In the genomic region with DNA sequence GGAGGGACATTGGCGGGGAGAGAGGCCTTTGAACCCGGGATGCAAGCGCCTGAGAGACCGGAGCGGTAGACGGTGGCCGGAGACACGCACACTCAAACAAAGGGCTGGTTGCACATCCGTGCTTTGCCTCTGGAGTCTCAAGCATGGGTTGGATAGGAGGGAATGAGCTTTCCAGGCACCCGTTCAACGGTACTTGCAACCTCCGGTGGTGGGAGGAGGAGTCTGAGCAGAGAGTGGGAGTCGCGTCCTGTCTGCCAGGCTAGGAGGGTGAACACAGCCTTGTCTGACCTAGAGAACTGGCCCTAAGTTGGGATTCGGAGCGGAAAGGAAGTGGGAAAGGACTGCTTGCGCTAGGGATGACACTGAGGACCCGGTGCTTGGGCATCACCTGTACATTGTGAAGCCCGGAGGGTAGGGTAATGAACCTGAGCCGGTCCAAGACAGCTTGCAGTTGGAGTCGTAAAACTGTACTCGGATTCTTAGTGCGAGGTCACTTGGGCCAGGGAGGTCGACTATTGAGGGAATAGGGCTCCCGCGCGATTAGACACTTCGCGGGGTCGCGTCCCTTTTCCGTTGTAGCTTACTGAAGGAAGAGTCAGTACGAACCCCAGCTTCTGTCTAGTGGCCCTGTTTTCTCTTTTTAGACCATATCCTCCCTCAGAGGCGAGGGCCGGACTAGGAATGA, we compare ENCODE assay signal across 7 mouse cellular contexts. TPM values are rescaled to one million over a fixed set of nuclear protein-coding genes. Genes with fewer than 3 reads are reported as not detected.
DNase-seq lines count a peak whose midpoint lies in the region; ATAC-seq and TF ChIP-seq lines count a peak whose summit lies in the region.

No protein-coding gene starts in this region.

- H3K4me3 ChIP-seq in hindbrain, embryonic 16.5 days (ENCODE audit: low read length), result peak overlapping the region; percentile 86
- peak overlapping the region; percentile 74 for H3K4me3 ChIP-seq in left cerebral cortex, adult 2 months

- no peak for TF ChIP-seq CTCF in left cerebral cortex, adult 2 months (IDR thresholded peaks at IDR 0.05)

- peaks cover 37% of the 10 kb centered on the region for H3K4me1 ChIP-seq in hindbrain, embryonic 16.5 days (ENCODE audit: control insufficient read depth, insufficient read depth, low read depth, low read length)

- intact Hi-C loops in left cerebral cortex, adult 2 months (cut with DNase I), result loop anchor here (2.0 to 5.0 kb wide), 2 partner anchors 143 to 286 kb away; a partner anchor contains a TSS

- H3K27ac ChIP-seq in hindbrain, embryonic 16.5 days (ENCODE audit: low read depth, low read length), result peak overlapping the region; percentile 97
- peak overlapping the region; percentile 97 for H3K27ac ChIP-seq in left cerebral cortex, adult 2 months

- H3K4me2 ChIP-seq in hindbrain, embryonic 16.5 days (ENCODE audit: low read length), result peak overlapping the region; percentile 73

- H3K9me3 ChIP-seq in hindbrain, embryonic 16.5 days (ENCODE audit: control insufficient read depth, low read length), result no peaks in the 10 kb centered on the region

- H3K36me3 ChIP-seq in hindbrain, embryonic 16.5 days (ENCODE audit: control insufficient read depth, insufficient read depth, low read length), result peaks cover 11% of the 10 kb centered on the region

- H3K9ac ChIP-seq in hindbrain, embryonic 16.5 days (ENCODE audit: low read depth, low read length), result peak overlapping the region; percentile 95

- no peaks in the 10 kb centered on the region for H3K27me3 ChIP-seq in hindbrain, embryonic 16.5 days (replicated peaks; ENCODE audit: control insufficient read depth, insufficient read depth, low read length)

- under 1% methylated on average over 35 of the region's 35 CpGs for WGBS in hindbrain, embryonic 16.5 days

- DNase-seq in adrenal gland, adult 2 months, result peak; percentile 84
- DNase-seq in gastrocnemius, adult 18-20 months (ENCODE audit: low spot score), result peak; percentile 39
- DNase-seq in left cerebral cortex, adult 2 months (ENCODE audit: extremely low spot score in 1 of 2, low spot score in 2 of 2), result peak; percentile 77 to 78
- DNase-seq in lung, postnatal 36 days, result peak; percentile 80
- peak; percentile 65 for DNase-seq in right cerebral cortex, postnatal 14 days

- ATAC-seq in common myeloid progenitor, adult 5-6 weeks (replicated peaks; ENCODE audit: low read depth, poor library complexity, severe bottlenecking), result peak; percentile 48
- peak; percentile 66 for ATAC-seq in hindbrain, embryonic 16.5 days

RNA-seq across cellular contexts. Expression of a gene that starts 0.8 kb away (rescaled TPM):
- 1,000 to 10,000 TPM in 1 of 2 experiments, 100 to 1,000 TPM in 1; 745 to 1,239 TPM for total RNA-seq in adrenal gland, adult 2 months (2021)
- polyA plus RNA-seq in adrenal gland, adult 2 months (2012; rRNA removed), result 203 and 332 TPM in 2 replicates
- total RNA-seq in common myeloid progenitor, adult 5-6 weeks (2017), result 20.5 and 32.9 TPM in 2 replicates
- total RNA-seq in gastrocnemius, adult 18-20 months (2021), result 1 to 10 TPM; 4.1 to 6.2 TPM
- 169 and 177 TPM in 2 replicates for polyA plus RNA-seq in hindbrain, embryonic 16.5 days (2015; fragmentation: Nextera tagmentation; extraction: Ambion mirVana)
- 100 to 1,000 TPM; 181 to 201 TPM for total RNA-seq in left cerebral cortex, adult 2 months (2021)

RNA-seq across cellular contexts. Expression of a gene that starts 20.4 kb away (rescaled TPM):
- total RNA-seq in adrenal gland, adult 2 months (2021), result 100 to 1,000 TPM; 180 to 185 TPM
- 81.8 and 98.2 TPM in 2 replicates for polyA plus RNA-seq in adrenal gland, adult 2 months (2012; rRNA removed)
- total RNA-seq in common myeloid progenitor, adult 5-6 weeks (2017), result 171 and 202 TPM in 2 replicates
- 10 to 100 TPM; 83.7 to 89.8 TPM for total RNA-seq in gastrocnemius, adult 18-20 months (2021)
- 281 and 311 TPM in 2 replicates for polyA plus RNA-seq in hindbrain, embryonic 16.5 days (2015; fragmentation: Nextera tagmentation; extraction: Ambion mirVana)
- total RNA-seq in left cerebral cortex, adult 2 months (2021), result 10 to 100 TPM; 55.9 to 64.2 TPM

RNA-seq across cellular contexts. Expression of a gene that starts 20.5 kb away (rescaled TPM):
- total RNA-seq in adrenal gland, adult 2 months (2021), result 10 to 100 TPM in 1 of 2 experiments, 1 to 10 TPM in 1; 8.6 to 10.9 TPM
- polyA plus RNA-seq in adrenal gland, adult 2 months (2012; rRNA removed), result 4.6 and 7.0 TPM in 2 replicates
- 113 and 118 TPM in 2 replicates for total RNA-seq in common myeloid progenitor, adult 5-6 weeks (2017)
- 1 to 10 TPM; 3.6 to 4.3 TPM for total RNA-seq in gastrocnemius, adult 18-20 months (2021)
- polyA plus RNA-seq in hindbrain, embryonic 16.5 days (2015; fragmentation: Nextera tagmentation; extraction: Ambion mirVana), result 27.6 and 29.4 TPM in 2 replicates
- 10 to 100 TPM; 10.5 to 11.6 TPM for total RNA-seq in left cerebral cortex, adult 2 months (2021)

RNA-seq across cellular contexts. Expression of a gene that starts 57.1 kb away (rescaled TPM):
- total RNA-seq in adrenal gland, adult 2 months (2021), result 1 to 10 TPM; 2.3 to 2.7 TPM
- 2.5 and 3.1 TPM in 2 replicates for polyA plus RNA-seq in adrenal gland, adult 2 months (2012; rRNA removed)
- total RNA-seq in common myeloid progenitor, adult 5-6 weeks (2017), result 0.05 TPM in 1 of 2 replicates, not detected in the other
- total RNA-seq in gastrocnemius, adult 18-20 months (2021), result not detected
- 0.95 and 1.1 TPM in 2 replicates for polyA plus RNA-seq in hindbrain, embryonic 16.5 days (2015; fragmentation: Nextera tagmentation; extraction: Ambion mirVana)
- total RNA-seq in left cerebral cortex, adult 2 months (2021), result 10 to 100 TPM; 14.0 to 15.3 TPM

Comparison
In these comparisons a context has a peak if more than half of its experiments do, and no peak if none do; other contexts are left out.
1. Peak in every context shown above with its lines: DNase-seq, ATAC-seq, H3K4me3 ChIP-seq and H3K27ac ChIP-seq.